Mouse (Mus musculus) midbrain, embryonic 11.5 days (tissue): ENCODE measurements at regions not wholly inside any gene's neighbourhood (a gene's known extent, or its start where the extent isn't known, plus 50 kb on each side); places are given as distances from the start of the nearest gene placed in this dataset.

ENCODE experiments used
- ATAC-seq: fragments of 200-750 bp; cut with Nextera tagmentation; 2 replicates; pipeline ENCODE4 v1.8.0; 2017; ENCODE audit warnings: moderate TSS enrichment, moderate library complexity; ENCODE audit not compliant: low FRiP score
- DNase-seq: peaks from one replicate; pipeline ENCODE4 v3.0.0; 2015; ENCODE audit warnings: low spot score; ENCODE audit errors: missing footprints
- H3K27ac ChIP-seq: fragments of 300-500 bp; sonication (generic); 2 replicates; pipeline ENCODE4 v1.5.1; 2014; ENCODE audit warnings: low read depth, low read length
- H3K27me3 ChIP-seq: fragments of 300-500 bp; sonication (generic); 2 replicates; pipeline ENCODE4 v1.6.1; 2014; ENCODE audit warnings: mild to moderate bottlenecking, low read length, moderate library complexity, mixed read lengths; ENCODE audit not compliant: control insufficient read depth, insufficient read depth
- H3K36me3 ChIP-seq: fragments of 300-500 bp; sonication (generic); 2 replicates; pipeline ENCODE4 v1.6.1; 2014; ENCODE audit warnings: mild to moderate bottlenecking, low read length, moderate library complexity, mixed read lengths; ENCODE audit not compliant: control insufficient read depth, insufficient read depth
- H3K4me1 ChIP-seq: fragments of 300-500 bp; sonication (generic); 2 replicates; pipeline ENCODE4 v1.6.1; 2014; ENCODE audit warnings: low read length; ENCODE audit not compliant: control insufficient read depth, insufficient read depth
- H3K4me2 ChIP-seq: fragments of 300-500 bp; sonication (generic); 2 replicates; pipeline ENCODE4 v1.6.1; 2014; ENCODE audit warnings: mild to moderate bottlenecking, moderate library complexity
- H3K4me3 ChIP-seq: fragments of 300-500 bp; sonication (generic); 2 replicates; pipeline ENCODE4 v1.5.1; 2014; ENCODE audit warnings: low read depth, low read length
- H3K9ac ChIP-seq: fragments of 300-500 bp; sonication (generic); 2 replicates; pipeline ENCODE4 v1.6.1; 2014; ENCODE audit warnings: low read length
- H3K9me3 ChIP-seq: fragments of 300-500 bp; sonication (generic); 2 replicates; pipeline ENCODE4 v1.6.1; 2016; ENCODE audit warnings: low read length; ENCODE audit not compliant: control insufficient read depth
- WGBS: fragments of 180-500 bp; shearing (Covaris S2); extraction: QIAGEN DNeasy Blood & Tissue Kit; methylation state at CpG from one replicate; pipeline ENCODE4 v1.1.7; 2014; 5-methylcytosine and 5-hydroxymethylcytosine counted together

- 71% methylated on average over 1 of the region's 1 CpGs for WGBS
- no peak for ATAC-seq
These were observed 212.7 kb downstream of the Mex3b start for GRCm38 (mm10) chr7:83079842-83080241.

GRCm38 (mm10) chr7:83084496-83085082 lies 217.5 kb downstream of the Mex3b start:
- peak; percentile 70 for DNase-seq

More at GRCm38 (mm10) chr7:83079842-83080241, 212.7 kb downstream of the Mex3b start:
- Histone ChIP-seq H3K4me3 (no peak overlapping the region), H3K9ac (no peak overlapping the region), H3K27ac (no peak overlapping the region), H3K36me3 (no peaks in the 10 kb centered on the region), H3K9me3 (no peaks in the 10 kb centered on the region), H3K4me1 (peaks cover 11% of the 10 kb centered on the region), H3K27me3 (no peaks in the 10 kb centered on the region), H3K4me2 (no peak overlapping the region)
- no peak for DNase-seq

DNA sequence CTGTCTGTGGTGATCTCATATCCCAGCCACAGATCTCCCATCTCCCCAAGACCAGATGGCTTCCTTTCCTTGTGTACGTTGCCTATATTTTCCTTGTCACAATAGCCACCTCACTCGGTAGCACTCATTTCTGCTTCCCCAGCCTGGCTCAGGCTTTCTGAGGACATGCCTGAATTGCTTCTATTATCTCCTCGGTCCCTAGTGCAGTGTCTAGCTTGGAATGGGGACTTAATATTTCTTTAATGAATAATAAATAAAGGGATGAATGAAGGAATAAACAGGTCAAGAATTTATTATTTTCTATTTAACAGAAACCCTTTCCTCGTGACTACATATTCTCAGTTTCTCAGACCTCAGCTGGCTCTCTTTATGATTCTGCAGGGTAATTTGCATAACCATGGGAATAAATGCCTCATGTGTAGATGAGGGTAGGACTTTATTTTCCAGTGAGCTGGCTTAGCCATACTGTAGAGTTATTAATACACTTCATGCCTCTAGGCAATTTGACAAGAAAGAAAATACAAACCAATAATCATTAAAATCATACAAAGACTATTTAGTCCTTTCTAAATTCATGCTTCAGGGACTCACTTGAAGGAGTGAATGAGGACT lies 218.5 kb downstream of the Mex3b start:
- no peak overlapping the region for H3K4me3 ChIP-seq
- peaks cover 16% of the 10 kb centered on the region for H3K4me1 ChIP-seq
- no peak overlapping the region for H3K4me2 ChIP-seq
- H3K27me3 ChIP-seq, result no peaks in the 10 kb centered on the region
- no peak overlapping the region for H3K9ac ChIP-seq
- no peaks in the 10 kb centered on the region for H3K9me3 ChIP-seq
- no peak overlapping the region for H3K27ac ChIP-seq
- DNase-seq (peak; percentile 54), ATAC-seq (no peak)
- no peaks in the 10 kb centered on the region for H3K36me3 ChIP-seq
- 53% methylated on average over 4 of the region's 4 CpGs for WGBS

More at GRCm38 (mm10) chr7:83084496-83085082, 217.5 kb downstream of the Mex3b start:
- Histone ChIP-seq H3K36me3 (no peaks in the 10 kb centered on the region), H3K27ac (no peak overlapping the region), H3K4me1 (peaks cover 15% of the 10 kb centered on the region), H3K4me3 (no peak overlapping the region), H3K9ac (no peak overlapping the region), H3K27me3 (no peaks in the 10 kb centered on the region), H3K9me3 (no peaks in the 10 kb centered on the region), H3K4me2 (no peak overlapping the region)
- WGBS, result 76% methylated on average over 6 of the region's 6 CpGs
- ATAC-seq, result no peak

GRCm38 (mm10) chr7:83087408-83087807 lies 220.3 kb downstream of the Mex3b start:
- Histone ChIP-seq H3K4me2 (no peak overlapping the region), H3K4me3 (no peak overlapping the region), H3K27me3 (no peaks in the 10 kb centered on the region), H3K9ac (no peak overlapping the region), H3K36me3 (no peaks in the 10 kb centered on the region), H3K9me3 (no peaks in the 10 kb centered on the region), H3K27ac (no peak overlapping the region), H3K4me1 (peaks cover 16% of the 10 kb centered on the region)
- 92% methylated on average over 4 of the region's 4 CpGs for WGBS
- ATAC-seq, result no peak
- DNase-seq, result no peak

- H3K9me3 ChIP-seq, result no peaks in the 10 kb centered on the region
- peaks cover 16% of the 10 kb centered on the region for H3K4me1 ChIP-seq
- ATAC-seq (no peak; the same call in 1 of the 2 replicates), DNase-seq (no peak)
- no peaks in the 10 kb centered on the region for H3K36me3 ChIP-seq
- no peak overlapping the region for H3K4me3 ChIP-seq
- no peak overlapping the region for H3K27ac ChIP-seq
- WGBS, result 22% methylated on average over 4 of the region's 4 CpGs
- no peak overlapping the region for H3K4me2 ChIP-seq
- H3K27me3 ChIP-seq, result no peaks in the 10 kb centered on the region
- no peak overlapping the region for H3K9ac ChIP-seq
These were observed 221.0 kb downstream of the Mex3b start for GRCm38 (mm10) chr7:83088125-83088524.

DNA sequence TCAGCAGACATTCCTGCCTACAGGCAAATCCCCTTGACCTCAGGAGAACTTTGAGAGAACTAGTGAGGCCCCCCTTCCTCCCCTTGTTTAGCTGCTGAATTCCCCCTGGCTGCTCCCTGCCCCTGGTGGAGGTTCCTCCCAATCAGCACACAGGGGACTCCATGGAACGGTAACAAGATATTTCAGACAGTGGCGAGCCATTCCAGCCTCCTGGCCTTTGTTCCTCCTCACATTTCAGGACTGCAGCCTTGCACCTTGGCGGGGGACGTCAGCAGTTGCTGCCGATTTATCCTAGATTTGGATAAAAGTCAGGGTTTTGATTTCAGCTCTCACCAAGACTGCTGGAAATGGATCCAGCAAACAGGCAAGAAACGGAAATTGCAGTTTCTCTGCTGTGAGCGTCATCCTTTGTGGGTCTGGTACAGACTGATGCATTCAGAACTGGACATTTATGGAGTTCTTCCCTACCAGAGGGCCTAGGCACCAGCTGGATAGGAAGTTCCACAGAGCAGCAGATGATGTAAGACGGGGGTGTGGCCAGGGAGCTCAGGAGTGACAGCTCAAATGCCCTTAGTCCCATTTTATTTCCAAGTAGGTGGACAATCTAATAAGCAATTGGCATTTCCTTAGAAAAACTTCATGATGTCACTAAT lies 222.3 kb downstream of the Mex3b start:
- DNase-seq (peak; percentile 87), ATAC-seq (peak; percentile 45; the same call in 1 of the 2 replicates)
- Histone ChIP-seq H3K9me3 (no peaks in the 10 kb centered on the region), H3K4me1 (peaks cover 20% of the 10 kb centered on the region), H3K9ac (0 out of 2 replicates have a peak overlapping the region, but pooled peaks have one; percentile 3), H3K4me3 (no peak overlapping the region), H3K27ac (no peak overlapping the region), H3K27me3 (no peaks in the 10 kb centered on the region), H3K36me3 (no peaks in the 10 kb centered on the region), H3K4me2 (no peak overlapping the region)
- 34% methylated on average over 8 of the region's 8 CpGs for WGBS

DNA sequence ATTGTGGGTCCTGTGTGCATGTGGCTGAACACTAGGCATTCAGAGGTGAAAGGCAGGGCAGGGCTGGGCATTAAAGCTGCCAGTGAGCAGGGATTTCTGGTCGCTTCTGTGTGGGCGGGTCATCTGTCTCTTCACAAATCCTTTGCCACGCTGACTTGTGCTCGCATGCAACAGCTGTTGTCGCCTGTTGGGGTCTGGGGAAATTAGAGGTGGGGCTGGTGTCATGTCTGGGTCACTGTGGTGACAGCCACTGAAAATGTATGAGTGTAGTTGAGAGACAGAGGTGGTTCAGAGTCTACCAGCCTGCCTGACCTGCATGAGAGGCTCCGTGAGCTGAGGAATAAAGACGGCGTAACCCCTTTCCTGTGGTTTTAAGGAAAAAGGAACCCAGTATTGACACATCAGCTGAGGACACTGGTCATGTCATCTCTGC lies 226.8 kb downstream of the Mex3b start:
- H3K4me2 ChIP-seq, result no peak overlapping the region
- peaks cover 10% of the 10 kb centered on the region for H3K4me1 ChIP-seq
- no peaks in the 10 kb centered on the region for H3K36me3 ChIP-seq
- H3K27ac ChIP-seq, result no peak overlapping the region
- no peak overlapping the region for H3K9ac ChIP-seq
- H3K27me3 ChIP-seq, result no peaks in the 10 kb centered on the region
- 45% methylated on average over 8 of the region's 8 CpGs for WGBS
- ATAC-seq (peak; percentile 72), DNase-seq (peak; percentile 79)
- no peak overlapping the region for H3K4me3 ChIP-seq
- no peaks in the 10 kb centered on the region for H3K9me3 ChIP-seq

GRCm38 (mm10) chr7:83094899-83095298 lies 227.8 kb downstream of the Mex3b start:
- peak; percentile 72 for DNase-seq
- Histone ChIP-seq H3K4me2 (no peak overlapping the region), H3K9me3 (no peaks in the 10 kb centered on the region), H3K36me3 (no peaks in the 10 kb centered on the region), H3K4me3 (no peak overlapping the region), H3K9ac (no peak overlapping the region), H3K4me1 (peaks cover 3% of the 10 kb centered on the region), H3K27ac (no peak overlapping the region), H3K27me3 (no peaks in the 10 kb centered on the region)
- ATAC-seq, result no peak
- 71% methylated on average over 3 of the region's 3 CpGs for WGBS

DNA sequence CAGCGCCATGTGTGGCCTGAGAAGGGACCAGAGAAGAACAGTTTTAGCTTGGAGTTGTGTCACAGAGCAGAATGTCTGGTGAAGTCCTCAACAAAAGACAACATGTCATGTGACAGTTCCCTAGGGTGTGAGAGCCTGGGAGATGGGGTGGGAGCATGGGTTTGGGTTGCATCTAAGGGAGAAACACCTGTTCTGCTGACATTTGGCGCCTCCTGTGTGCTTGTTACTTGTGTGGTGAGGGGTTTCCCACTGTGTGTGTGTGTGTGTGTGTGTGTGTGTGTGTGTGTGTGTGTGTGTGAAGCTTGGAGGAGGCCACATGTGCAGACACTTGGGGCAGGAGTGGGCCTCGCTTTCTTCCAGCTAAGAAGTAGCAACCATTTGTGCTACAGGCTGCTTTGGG lies 228.5 kb downstream of the Mex3b start:
- H3K4me3 ChIP-seq, result no peak overlapping the region
- no peak overlapping the region for H3K4me2 ChIP-seq
- no peak overlapping the region for H3K27ac ChIP-seq
- H3K9ac ChIP-seq, result no peak overlapping the region
- H3K27me3 ChIP-seq, result no peaks in the 10 kb centered on the region
- H3K4me1 ChIP-seq, result peaks cover 3% of the 10 kb centered on the region
- H3K9me3 ChIP-seq, result no peaks in the 10 kb centered on the region
- WGBS, result 94% methylated on average over 3 of the region's 3 CpGs
- no peak for ATAC-seq
- DNase-seq, result peak; percentile 69
- no peaks in the 10 kb centered on the region for H3K36me3 ChIP-seq
